Mouse (Mus musculus) spleen, postnatal 4 days (tissue): ENCODE measurements at regions not wholly inside any gene's neighbourhood (a gene's known extent, or its start where the extent isn't known, plus 50 kb on each side); places are given as distances from the start of the nearest gene placed in this dataset.

Source experiments
- DNase-seq, 2 experiments: peaks; one replicate each; pipeline ENCODE4 v3.0.0; 2022; ENCODE audit warnings: low spot score in 2 of 2

DNA sequence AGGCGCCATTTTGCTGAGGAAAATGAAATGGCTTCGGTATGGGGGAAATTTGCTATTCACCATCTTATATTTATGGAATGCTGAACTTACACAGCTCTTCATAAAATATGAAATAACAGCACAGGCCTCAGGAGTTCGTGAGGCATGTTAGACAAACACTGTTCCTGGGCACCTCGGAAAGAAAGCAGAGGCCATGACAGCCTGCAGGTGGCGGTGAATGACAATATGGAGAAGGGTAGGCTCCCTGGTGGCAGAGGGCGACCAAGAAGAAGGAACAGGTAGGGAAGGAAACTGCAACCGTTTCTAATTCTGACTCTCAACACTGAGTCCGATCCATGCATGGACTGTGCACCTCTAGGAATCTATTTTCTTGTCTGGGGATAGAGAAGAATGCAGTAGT, 553.6 kb upstream of the Tmpo start:
- DNase-seq, result no peak

GRCm38 (mm10) chr10:91732007-91732589, 551.0 kb upstream of the Tmpo start:
- no peak for DNase-seq

GRCm38 (mm10) chr10:91730062-91730461, 548.9 kb upstream of the Tmpo start:
- no peak for DNase-seq

DNA sequence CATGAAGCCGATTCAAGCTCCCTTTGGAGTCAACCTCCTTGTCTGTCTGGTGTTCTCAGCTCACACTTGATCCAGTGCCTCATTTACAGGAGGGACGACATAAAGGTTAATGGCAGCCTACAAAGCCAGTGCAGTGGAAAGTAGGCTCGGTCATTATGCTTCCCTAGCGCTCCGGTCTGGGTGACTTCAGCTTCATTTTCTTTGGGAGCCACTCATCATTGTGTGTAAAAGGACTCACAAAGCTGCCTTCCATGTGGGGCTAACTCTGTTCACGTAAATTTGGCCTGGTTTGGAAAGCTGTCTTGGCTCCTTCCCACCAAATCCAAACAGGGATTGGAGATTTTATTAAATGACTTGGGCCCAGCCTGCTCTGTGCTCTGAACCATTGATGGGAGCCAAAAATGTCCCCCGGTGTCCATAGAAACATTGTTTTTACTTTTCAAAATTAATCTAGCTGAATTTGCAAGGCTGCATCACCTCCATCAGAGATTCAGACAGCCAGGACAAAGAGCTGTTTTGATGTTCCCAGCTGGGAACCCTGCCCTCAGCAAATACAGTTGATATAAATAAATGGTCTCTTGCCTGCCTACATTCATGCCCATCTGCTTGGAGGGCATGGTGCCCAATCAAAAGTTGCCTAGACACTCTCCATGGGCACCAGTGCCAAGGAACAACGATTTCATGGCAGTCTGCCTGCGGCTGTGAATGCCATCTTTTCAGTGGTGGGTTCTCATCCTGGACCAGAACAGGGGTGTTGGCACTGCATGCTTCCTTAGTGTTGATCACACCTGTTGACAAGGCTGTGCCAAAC, 538.7 kb upstream of the Tmpo start:
- DNase-seq, result no peak

DNA sequence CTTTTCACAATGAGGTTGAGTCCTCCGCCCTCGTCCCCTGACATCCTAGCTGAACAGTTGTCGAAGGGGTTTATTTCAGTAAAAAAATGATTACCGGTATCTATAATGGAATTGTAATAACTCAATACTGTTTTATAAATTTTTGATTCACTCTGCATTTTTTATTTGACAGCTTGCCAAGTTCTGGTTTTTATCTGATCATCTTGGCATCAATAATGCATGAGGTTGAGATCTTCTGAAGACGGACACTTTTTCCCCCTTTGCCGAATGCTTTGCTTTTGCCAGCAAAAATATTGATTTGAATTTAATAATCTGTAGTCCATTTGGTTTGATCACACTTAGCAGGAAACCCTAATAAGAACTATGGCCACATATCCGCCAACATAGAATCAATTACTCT, 535.5 kb upstream of the Tmpo start:
- DNase-seq, result no peak

GRCm38 (mm10) chr10:91714648-91715047, 533.5 kb upstream of the Tmpo start:
- DNase-seq, result no peak

DNA sequence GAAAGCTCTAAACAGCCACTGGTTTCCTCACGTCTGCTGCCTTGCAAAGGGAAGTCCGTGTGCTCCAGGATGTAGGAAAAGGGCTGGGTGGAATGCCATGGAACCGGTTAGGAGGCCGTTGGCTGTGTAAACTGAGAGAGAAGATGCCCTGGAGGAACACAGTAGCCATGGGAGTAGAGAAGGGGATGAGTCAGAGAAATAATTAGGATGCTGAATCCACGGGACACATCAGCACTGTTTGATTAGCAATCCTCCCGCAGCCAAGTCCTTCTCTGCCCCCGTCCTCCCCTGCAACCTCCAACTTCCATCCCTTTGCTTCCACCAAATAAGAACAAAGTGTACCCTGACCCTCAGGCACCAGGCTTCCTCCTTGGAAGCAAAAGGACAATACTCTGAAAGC, 532.4 kb upstream of the Tmpo start:
- DNase-seq, result no peak

GRCm38 (mm10) chr10:91706816-91707215, 525.7 kb upstream of the Tmpo start:
- DNase-seq, result no peak

DNA sequence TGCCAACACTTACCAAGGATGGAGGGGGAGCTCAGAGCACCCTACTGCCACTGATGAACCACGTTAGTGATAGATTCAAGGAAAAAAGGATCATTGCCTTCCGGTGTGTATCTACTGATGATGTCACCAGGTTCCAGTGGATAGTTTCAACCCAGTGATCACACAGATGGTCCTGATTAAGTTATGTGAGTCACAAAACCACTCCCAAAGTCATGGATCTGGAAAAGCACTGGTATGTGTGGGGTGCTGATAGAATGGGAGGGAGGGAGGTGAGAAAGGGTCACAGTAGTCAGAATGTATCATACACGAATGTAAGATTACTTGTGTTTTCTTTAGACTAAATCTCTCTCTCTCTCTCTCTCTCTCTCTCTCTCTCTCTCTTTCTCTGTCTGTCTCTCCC, 523.6 kb upstream of the Tmpo start:
- no peak for DNase-seq

DNA sequence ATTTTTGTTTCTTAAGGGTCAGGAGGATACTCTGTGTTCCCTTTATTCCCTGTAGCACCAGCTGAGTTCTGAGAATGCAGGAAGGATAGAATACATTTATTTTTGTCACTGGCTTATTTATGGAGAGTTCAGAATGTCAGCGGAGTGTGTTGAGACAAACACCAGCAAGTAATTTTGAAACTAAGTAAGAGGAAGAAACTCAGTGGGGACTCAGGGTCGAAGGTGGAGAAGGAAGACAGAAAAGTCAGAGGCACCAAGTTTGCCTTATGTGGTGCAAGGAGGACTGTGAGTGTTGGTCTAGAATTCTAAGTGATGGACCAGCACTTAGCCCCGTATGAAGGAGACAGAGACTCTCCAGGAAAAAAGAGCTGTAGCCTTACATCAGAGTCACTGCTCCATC, 520.7 kb upstream of the Tmpo start:
- no peak for DNase-seq

DNA sequence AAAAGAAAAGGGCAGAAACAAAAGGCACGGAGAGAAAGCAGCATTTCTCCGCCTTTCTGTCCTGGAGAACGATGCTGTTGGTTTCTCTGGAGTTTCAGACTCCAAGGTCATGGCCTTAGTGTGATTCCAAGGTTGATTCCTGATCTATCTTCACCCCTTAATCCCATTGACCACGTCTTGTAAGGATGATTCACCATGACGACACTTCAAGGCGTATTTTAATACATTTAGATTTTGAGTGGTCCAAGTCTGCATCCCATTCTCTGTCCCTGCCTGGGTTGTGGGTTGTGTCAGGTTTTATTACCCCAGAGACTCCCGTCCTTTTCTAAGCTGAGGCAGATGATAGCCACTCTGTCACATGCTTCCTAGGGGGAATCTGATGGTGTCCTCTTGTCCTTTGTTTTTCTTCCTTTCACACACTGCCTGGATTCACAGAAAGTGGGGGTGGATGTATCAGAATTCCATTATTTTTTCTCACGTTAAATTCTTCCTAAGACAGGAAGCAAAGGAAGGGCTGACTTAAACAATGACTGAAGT, 505.0 kb upstream of the Tmpo start:
- DNase-seq, result no peak

DNA sequence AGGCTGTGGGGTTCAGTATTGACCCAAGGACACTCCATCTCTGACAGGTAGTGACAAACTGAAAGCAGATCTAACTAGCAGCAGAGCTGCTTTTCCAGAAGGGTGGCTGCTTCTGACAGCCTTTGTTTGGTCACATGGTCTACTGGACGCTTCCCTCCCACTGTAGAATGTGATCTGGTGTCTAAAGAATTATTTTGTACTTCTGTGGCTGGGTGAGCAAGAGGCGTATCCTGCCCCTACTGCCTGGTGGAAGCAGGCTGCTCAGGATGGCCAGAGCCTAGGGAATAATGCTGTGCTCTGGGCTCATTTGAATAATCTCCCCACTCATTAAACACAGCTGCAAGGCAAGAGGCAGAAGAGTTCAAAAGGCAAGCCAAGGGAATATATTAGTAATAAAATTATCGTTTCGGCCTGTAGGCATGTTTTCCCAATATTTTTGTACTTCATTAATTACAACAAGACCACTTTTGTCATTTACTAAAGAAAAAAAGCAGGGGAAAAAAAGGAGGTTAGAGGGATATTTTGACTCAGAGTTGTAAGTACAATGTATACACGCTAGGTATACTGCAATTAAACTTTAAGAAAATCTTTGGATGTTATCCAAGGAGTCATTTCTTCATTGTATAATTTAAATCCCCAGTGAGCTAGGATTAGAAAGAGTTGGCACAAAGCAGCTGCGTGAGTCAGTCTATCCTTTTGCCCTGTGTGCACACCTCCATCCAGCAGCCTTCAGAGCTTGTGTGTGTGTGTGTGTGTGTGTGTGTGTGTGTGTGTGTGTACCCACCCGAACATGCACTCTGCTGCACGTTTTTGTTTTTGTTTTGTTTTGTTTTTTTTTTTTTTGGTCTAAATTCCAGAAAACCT, 504.3 kb upstream of the Tmpo start:
- DNase-seq, result no peak

- no peak for DNase-seq
These were observed 498.5 kb upstream of the Tmpo start for GRCm38 (mm10) chr10:91679641-91680040.

DNA sequence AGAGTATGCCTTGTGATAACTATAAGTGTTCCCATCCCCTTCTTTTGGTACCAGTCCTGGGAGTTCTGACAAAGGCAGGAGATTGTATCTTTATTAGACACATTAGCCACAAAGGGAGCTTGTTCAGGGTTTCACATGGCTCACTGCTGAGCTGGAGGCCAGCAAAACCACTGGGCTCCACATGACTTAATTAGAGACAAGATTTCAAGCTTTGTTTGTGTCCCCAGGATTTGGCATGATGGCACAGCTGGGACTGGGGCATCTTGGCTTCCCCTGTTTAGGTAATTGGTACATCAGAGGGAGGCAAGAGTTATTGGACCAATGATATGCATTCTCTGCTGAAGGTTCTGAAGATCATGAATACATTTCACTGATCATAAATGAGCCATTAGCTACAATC, 456.8 kb upstream of the Tmpo start:
- DNase-seq, result no peak

- no peak for DNase-seq
These were observed 447.6 kb upstream of the Tmpo start for GRCm38 (mm10) chr10:91628672-91629071.

DNA sequence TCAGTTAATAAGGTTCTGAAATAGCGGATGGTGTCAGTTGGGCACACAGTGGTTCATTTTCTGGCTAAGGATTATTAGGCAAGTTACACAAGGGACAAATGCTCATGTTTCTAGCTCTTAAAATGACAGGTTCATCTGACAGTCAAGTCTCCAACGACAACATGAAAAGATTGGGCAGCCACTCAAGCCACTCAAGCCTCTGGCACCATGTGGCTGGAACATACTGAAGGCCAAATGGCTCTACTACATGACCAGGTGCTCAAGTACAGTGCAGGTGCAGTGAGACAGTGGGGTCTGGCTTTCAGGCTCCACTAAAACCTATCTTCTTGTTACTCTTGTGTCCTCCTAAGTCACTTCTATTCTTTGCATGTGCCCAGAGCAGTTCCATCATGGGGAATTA, 441.2 kb upstream of the Tmpo start:
- DNase-seq, result no peak

DNA sequence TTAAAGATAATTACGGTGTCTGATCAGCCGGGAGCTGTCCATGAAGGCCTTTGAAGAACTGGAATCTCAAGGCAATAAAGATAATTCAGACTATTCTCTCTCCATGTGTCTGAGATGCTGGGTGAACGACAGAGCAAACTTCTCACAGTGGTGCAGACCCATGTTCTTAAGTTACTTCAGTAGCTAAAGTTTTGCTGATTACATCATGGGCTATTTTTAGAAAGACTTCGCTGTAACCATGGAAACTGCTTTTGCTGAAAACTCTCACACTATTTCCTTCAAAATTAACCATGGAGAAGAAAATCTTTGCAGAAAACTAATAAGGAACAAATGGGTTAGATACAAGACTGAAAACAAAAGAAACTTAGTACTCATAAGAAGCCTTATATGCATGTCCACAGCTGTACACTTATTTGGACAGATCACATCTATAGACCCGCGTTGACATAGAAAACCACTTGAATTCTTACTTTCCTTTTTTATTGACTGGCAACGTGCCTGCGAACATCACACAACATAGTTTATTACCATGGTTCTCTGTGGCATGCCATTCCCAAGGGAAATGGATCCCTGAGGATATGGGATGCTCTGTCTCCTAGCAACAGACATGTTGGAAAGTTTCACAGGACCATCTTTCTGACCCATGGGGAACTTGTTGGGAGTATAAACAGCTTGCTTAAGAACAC, 432.8 kb upstream of the Tmpo start:
- DNase-seq, result no peak

- no peak for DNase-seq
These were observed 430.9 kb upstream of the Tmpo start for GRCm38 (mm10) chr10:91612052-91612451.

DNA sequence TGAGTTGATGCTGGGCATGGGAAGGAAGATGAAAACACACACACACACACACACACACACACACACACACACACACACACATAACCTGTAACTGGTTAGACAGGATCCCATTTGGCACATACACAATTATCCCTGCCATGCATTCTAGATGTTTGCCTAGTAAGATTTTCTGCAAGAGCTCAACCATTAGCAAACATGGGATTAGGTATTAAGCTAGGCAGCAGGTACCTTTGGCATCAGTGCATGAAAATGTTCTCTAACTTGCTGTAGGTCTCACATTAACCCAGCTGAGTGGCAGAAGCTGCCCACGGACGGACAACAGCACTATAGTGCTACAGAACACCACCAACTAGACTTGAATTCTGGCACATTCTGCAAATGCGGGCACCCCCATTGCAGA, 413.8 kb upstream of the Tmpo start:
- DNase-seq, result no peak

DNA sequence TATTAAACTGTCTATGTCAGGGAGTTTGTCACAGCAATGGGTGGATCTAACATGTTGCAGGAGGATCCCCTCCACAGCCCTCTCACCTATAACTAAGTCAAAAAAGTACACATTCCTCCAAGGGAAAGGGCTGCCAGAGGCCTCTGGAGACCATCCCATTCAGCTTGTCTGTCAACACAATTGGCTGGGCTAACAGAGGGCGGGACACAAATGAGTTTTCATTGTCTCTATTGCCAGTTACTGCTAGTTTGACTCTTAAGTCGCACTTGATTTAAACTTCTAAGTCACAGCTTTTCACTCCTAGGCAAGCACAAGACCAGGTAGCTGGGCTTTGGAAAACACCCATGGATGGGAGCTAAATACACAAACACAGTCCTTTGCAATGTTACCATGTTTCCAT, 412.3 kb upstream of the Tmpo start:
- no peak for DNase-seq

GRCm38 (mm10) chr10:91591845-91592244, 410.7 kb upstream of the Tmpo start:
- no peak for DNase-seq

DNA sequence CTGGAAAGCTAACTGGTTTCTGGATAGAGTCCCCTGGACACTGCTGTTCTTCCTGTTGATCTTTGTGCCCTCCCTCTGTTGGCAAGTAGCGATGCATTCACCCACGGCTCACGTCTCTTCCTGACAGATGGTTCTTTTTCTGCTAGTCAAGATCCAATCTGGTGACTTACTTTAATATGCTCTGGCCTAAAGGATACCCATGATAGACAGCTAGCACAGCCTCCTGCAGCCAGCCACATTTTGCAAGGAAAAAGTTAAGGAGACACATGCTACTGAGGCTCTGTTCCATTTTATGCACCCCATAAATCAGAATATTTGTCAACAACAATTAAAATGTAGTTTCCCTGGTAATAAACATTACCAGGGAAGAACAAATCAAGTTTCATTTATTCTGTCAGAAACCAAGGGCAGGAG, 410.3 kb upstream of the Tmpo start:
- DNase-seq, result no peak
